Mouse (Mus musculus) brain, embryonic 18.5 days (tissue): ENCODE measurements around the gene Pum3.
"Not testable (repeated sequence)": the region's sequence is repeated elsewhere in the genome, so short reads cannot be mapped to it uniquely, and the experiment has no call there.

Source experiments
- DNase-seq: peaks from one replicate; pipeline ENCODE4 v3.0.0-alpha.2; 2012; ENCODE audit warnings: low read depth, low spot score

The Pum3 gene

DNA sequence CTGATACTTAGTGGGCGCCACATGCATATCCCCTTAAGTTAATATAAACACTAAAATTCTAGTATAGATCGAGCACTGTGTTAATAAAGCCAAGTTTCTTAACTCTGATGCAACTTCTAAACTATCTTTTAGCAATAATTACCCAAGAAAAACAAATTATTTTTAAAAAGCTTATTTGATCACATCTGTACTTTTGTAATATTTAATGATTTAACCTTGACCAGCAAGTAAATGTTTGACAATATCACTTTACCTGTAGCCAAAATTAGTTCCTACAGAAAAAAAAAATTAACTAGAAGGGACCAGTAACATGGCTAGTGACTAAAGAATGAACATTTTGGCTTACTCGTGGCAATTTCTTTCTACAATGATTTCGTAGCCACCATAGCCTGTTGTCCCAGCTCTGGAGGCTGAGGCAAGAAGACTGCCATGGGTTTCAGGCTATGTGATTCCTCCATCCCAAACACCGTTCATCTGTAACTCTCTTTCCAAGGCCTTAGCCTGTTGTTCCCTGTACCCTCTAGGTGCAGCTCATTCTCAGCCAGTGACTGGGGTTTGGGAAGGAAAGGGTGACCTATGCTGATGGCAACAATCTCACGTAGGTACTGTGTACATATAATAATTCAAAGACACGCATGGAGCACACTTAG, 35.2 kb downstream of the Pum3 start:
- DNase-seq, result no peak

DNA sequence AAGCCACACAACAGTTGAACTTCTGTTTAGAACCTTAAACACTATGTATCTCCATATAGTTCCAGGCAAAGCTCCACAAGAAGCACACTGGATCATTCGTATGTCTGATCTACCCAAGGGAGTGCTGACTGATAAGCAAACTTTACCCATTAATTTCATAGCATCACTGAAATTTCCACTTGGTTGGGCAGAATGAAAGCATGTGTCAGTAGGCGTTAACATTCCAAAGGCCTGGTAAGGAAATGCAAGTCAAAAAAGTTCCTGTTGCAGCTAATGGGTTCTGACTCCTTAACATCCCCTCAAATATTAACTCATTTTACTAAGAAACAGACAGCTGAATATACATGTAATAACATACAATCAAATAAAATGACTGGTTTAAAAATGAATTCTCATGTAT, 37.2 kb downstream of the Pum3 start:
- DNase-seq, result no peak

DNA sequence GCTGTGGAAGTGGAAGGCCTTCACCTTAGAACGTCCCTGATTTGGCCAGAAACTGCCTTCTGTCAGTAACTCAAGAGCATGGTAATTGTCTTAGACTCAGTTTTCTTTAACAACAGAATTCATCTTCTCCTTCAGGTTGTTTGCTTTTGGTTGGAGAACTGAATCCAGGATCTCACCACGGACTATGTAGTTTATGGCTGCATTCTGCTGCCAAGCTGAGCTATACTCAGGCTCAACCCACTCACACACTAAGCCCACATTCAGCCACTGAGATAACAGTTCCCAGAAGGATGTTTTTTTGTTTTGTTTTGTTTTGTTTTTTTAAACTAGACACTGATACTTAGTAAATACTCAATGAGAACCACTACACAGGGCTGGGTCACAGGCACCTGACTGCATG, 38.3 kb downstream of the Pum3 start:
- no peak for DNase-seq

DNA sequence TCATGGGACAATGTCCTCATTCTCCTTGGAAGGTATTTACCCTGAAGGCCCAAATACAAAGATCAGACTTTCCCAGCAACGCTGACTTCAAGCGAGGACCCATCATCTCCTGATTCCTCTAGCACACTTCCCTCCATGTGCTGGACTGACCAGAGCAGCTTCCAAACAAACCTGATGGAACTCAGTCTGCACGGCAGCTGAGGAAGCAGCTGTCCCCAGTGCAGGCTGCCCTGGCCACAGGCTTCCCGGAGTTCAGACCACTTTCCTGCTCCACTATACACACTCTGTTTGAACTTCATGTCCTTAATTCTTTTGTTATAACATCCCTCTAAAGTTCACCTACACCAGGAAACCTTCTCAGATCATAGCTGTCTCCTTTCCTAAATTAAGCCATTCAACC, 40.1 kb downstream of the Pum3 start:
- not testable (repeated sequence) for DNase-seq

DNA sequence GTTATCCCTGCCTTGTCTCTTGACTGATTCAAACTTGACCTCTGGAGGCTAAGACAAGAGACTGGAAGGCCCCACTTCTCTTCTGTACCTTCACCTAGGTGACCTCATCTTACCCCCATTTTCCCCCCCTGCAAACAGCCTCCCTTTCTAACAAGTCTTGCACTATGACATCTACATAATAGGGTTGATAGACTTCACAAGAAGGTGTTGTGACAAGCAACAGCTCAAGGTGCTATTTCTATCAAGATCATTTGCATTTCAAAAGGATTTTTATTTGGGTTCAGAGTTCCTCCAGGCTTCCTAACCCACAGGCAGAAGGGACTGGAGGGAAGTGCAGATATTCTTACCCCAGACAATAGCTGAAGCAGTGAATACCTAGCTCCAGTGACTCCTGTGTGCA, 44.3 kb downstream of the Pum3 start:
- no peak for DNase-seq

DNA sequence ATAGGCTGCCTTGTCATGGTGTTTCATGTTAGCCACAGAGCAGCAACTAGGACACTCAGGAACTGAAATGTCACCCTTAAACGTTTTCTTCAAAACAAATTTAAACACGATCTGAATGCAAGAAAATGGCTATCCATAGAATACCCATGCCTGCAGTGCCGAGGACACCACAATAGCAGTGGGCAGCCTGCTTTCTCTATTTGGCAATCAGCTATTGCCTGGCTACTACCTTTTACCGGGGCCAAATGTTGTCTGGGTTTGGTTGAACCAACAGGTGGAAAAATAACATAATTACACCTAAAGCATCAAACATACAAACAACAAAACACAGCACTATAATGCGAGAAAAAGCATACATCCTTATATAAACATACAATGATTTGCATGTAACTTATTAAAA, 46.4 kb downstream of the Pum3 start:
- DNase-seq, result no peak

DNA sequence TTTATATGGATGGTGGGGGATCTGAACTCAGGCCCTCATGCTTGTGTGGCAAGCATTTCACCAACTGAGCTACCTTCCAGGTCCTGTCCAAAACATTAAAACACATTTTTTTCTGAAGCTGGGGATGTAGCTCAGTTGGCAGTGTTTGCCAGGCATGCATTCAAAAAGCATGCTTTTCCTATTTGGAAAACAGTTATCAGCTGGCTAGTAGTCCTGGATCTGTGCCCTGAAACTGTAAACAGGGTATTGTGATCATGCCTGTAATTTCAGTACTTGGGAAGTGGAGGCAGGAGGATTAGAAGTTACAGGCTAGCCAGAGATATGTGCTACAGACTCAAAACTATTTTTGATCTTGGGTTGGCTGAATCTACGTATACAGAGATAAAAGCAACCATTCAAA, 47.5 kb downstream of the Pum3 start:
- DNase-seq, result no peak

DNA sequence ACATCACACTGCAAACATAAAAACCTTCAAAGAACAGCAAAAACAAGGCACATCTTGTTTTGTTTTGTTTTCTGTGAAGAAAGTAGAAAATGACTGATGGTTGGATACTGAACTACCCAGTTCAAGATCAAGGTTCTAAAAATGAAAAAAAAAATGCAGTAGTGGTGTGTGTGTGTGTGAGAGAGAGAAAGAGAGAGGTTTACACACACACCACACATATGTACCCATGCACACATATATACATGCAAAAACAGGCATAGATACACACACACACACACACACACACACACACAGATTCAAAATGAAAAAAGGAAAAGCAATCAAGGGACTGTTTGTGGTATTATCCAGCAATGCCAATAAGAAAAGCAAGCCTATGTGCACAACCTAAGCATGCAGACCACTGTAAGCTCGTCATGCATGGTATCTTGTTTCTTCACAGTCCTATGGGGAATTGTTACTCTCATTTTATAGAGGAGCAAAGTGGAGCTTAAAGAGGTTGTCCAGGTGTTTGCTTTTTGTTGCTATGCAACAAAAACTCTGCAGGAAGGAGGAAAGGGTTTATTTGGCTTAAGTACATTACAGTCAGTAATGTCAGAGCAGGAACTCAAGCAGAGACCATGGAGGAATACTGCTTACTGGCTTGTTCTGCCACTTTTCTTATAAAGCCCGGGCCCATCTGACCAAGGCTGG, 49.8 kb downstream of the Pum3 start:
- no peak for DNase-seq

DNA sequence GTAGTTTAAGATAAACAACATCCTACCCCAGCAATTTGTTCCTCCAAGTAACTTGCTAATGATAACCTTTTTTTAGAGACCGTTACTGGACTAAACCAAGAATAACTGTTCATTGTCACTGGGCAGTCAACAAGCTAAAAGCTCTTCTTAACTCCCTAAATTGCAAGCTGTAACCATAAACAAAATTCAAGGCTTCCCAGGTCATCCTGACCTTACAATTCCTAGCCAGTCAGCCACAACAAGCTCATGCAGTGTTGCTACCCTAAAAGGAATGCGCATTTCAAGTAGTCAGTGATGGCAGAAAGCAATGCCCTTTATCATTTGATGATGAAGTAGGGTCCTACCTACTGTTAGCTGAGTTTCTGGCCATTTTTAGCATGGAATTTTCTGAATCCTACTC, 58.8 kb downstream of the Pum3 start:
- DNase-seq, result no peak

DNA sequence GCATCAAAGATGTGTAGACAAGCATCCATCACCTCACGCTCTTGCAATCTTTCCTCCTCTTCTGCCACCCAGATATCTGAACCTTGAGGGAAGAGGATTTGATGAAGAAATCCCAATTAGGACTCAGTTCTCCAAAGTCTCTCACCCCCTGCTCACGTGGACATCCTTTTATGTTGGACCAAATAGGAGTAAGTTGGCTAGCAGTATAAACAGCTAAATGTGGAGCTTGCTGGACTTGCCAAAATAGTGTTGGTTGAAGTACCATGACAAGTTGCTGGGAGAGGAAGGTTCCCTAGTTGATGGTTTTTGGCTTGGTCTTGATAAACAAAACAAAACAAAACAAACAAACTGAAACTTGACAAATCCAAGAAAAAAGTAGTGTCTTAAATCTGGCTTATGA, 59.5 kb downstream of the Pum3 start:
- no peak for DNase-seq

DNA sequence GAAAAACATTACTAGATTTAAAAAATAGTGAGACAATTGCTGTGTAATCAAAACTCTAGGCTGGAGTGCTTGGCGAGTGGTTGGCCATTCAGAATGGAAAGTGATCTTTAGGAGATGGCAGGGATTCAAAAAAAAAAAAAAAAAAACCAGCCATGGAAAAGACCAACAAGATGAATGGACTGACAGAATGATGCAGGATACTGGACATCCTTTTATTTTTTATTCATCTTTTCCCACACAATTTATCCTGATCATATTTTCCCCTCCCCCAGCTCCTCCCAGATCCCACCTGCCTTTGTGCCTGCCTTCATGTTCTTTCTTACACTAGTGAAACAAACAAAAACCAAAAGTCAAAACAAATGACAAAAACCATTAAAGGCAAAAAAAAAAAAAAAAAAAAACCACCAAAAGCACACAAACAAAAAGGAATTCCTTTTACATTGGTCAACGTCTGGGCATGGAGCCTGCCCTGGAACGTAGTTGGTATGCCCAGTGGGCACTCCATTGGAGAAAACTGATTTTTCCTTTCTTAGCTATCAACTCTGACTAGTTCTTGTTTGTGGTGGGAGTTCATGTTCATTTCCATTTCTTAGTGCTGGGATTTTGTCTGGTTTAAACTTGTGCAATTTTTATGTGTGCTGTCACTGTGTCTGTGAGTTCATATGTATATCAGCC, 60.0 kb downstream of the Pum3 start:
- no peak for DNase-seq

DNA sequence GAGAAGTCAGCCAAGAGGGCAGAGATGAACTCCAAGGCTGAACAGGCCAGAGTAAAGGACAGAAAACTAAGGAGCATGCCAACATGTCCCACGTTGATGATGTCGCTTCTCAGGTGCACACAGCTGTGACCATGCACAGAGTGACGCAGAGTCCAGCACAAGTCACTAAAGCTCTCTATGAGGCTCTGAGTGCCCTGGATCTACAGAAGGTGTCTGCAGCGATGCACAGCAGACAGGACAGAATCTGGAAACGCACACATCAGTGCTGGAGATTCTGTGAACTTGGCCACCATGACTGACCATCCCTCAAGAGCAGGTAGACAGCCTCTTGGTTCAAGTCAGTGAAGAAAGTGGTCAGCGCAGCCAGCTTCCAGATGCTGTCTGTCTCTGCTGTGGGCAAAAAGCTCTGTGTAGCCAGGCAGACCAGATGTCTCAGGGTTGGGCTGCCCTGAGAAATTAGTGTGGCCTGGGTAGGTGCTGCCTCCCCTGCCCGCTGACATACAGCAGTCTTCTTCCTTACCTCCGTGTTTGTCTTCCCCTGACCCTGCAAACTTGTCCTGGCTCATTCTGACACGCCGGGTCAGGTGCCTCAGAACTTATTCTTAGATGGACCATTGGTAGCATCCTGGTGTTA, 63.4 kb downstream of the Pum3 start:
- no peak for DNase-seq

DNA sequence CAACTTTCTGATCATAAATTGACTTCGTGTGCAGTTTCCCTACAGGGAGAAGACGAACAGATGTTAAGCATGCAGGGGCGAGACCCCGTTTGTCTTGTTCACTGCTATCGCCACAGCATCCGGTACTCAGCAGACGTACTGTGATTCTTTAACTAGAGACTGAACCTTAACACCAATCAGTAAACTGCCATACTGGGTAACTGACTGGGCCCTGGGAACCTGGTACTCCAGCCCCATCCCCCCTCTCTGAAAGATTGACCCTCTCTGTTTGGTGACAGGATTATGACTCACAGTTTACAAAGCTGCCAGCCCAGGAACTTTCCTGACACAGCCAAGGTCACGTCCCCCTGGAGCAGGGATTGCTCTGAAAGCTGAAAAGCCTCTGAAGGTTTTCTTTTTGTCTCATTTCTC, 65.1 kb downstream of the Pum3 start:
- no peak for DNase-seq

DNA sequence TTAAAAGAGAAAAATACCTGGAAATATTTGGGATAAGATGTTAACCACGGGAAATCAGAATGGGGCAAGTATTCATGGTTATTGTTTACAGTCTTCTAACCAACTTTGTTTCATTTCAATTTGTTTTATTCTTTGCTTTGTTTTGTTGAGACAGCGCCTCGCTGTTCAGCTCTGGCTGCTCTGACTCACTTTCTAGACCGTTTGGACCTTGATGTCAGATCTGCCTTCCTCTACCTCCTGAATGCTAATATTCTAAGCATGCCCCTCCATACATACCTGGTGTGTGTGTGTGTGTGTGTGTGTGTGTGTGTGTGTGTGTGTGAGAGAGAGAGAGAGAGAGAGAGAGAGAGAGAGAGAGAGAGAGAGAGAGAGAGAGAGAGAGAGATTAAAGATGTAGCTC, 65.7 kb downstream of the Pum3 start:
- DNase-seq, result no peak

DNA sequence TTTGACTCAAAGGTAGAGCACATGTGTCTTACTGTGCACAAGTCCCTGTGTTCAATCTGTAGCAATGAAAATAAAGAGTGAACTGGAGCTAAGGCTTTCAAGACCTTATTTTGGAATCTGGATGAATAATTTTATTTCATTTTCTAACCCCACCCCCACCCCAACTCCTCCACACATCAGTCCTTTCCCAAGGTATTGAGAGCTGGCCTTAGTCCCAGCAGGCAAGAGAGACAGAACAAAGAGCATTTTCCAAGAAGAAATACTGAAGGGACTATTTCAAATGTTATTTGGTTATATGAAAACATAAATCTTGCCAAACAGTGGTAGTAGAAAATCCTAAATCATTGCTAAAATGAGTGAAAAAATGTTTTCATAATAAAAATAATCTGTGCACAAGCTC, 69.2 kb downstream of the Pum3 start:
- DNase-seq, result no peak

DNA sequence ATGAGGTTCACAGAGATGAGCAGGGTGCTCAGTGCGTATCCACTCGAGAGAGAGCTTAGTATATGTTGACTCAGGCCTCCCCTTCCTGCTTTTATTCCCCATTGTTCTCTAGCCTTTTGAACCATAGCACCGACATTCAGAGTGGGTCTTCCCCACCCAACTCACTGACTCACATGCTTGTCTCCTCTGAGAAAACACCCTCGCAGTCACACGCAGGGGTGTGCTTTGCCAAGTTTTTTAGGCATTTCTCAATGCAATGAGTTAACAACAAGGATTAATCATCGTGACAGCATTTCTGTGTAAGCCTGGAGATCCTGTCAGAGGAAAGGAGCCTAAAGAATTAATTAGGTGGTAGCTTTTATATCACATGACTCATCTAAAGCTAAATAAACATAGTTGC, 77.9 kb downstream of the Pum3 start:
- DNase-seq, result no peak

DNA sequence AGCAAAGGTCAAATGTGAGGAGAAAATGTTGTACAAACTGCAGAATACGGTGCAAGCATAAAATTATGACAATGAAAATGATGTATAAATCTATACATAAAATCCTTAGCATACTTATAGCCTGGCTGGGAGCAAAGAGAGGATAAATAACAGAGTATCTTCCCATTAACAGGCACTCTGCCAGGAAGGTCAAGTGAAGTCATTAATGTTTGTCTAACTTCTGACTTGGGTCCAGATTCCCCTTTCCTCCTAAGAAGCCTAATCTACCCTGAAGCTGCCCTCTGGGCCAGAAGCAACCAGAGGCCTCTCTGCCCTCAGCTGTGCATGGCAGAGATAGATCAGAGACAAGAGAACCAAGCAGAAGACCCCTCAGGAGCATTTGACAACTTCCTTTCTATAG, 83.1 kb downstream of the Pum3 start:
- no peak for DNase-seq
